Mouse (Mus musculus): ENCODE results near the gene Gss.
A peak's percentile ranks its signal among the peaks of the same experiment; 100 is the strongest.

Gss gene

GRCm38 (mm10) chr2:155537761-155538462, 54.7 kb downstream of the Gss start:
- Histone ChIP-seq H3K36me3 (ENCODE audit: insufficient read depth, low read length) (no peaks in the 10 kb centered on the region), H3K4me3 (replicated peaks; ENCODE audit: low read length) (no peak overlapping the region), H3K4me1 (replicated peaks; ENCODE audit: low read depth, low read length) (no peaks in the 10 kb centered on the region), H3K9me3 (ENCODE audit: low read length) (no peaks in the 10 kb centered on the region), H3K27me3 (ENCODE audit: insufficient read depth, low read length) (no peaks in the 10 kb centered on the region; the same call in 1 of the 2 replicates)
- TF ChIP-seq NANOG (IDR thresholded peaks at IDR 0.05; ENCODE audit: borderline replicate concordance, low read length) (no peak), POU5F1 (IDR thresholded peaks at IDR 0.05; ENCODE audit: borderline replicate concordance, low read length) (no peak), CTCF (conservative IDR thresholded peaks at IDR 0.05; ENCODE audit: low read length) (no peak)

- Histone ChIP-seq H3K4me1 (replicated peaks; ENCODE audit: low read depth, low read length) (no peaks in the 10 kb centered on the region), H3K9me3 (ENCODE audit: low read length) (no peaks in the 10 kb centered on the region), H3K27me3 (ENCODE audit: insufficient read depth, low read length) (no peaks in the 10 kb centered on the region), H3K36me3 (ENCODE audit: insufficient read depth, low read length) (no peaks in the 10 kb centered on the region), H3K4me3 (replicated peaks; ENCODE audit: low read length) (no peak overlapping the region)
- TF ChIP-seq CTCF (conservative IDR thresholded peaks at IDR 0.05; ENCODE audit: low read length) (no peak), NANOG (IDR thresholded peaks at IDR 0.05; ENCODE audit: borderline replicate concordance, low read length) (no peak)
These were observed 56.3 kb downstream of the Gss start for GRCm38 (mm10) chr2:155536292-155536691.

GRCm38 (mm10) chr2:155527367-155527766, 65.2 kb downstream of the Gss start:
- Histone ChIP-seq H3K9me3 (ENCODE audit: low read length) (no peaks in the 10 kb centered on the region), H3K4me3 (replicated peaks; ENCODE audit: low read length) (no peak overlapping the region), H3K4me1 (replicated peaks; ENCODE audit: low read depth, low read length) (no peaks in the 10 kb centered on the region), H3K36me3 (ENCODE audit: insufficient read depth, low read length) (no peaks in the 10 kb centered on the region), H3K27me3 (ENCODE audit: insufficient read depth, low read length) (no peaks in the 10 kb centered on the region)
- no peak for TF ChIP-seq POU5F1 (IDR thresholded peaks at IDR 0.05; ENCODE audit: borderline replicate concordance, low read length)
- no peak for TF ChIP-seq CTCF (conservative IDR thresholded peaks at IDR 0.05; ENCODE audit: low read length)
- TF ChIP-seq NANOG (IDR thresholded peaks at IDR 0.05; ENCODE audit: borderline replicate concordance, low read length) = no peak

- Histone ChIP-seq H3K27me3 (ENCODE audit: insufficient read depth, low read length) (no peaks in the 10 kb centered on the region), H3K4me3 (replicated peaks; ENCODE audit: low read length) (no peak overlapping the region), H3K9me3 (ENCODE audit: low read length) (no peaks in the 10 kb centered on the region), H3K4me1 (replicated peaks; ENCODE audit: low read depth, low read length) (no peaks in the 10 kb centered on the region), H3K36me3 (ENCODE audit: insufficient read depth, low read length) (no peaks in the 10 kb centered on the region)
- TF ChIP-seq POU5F1 (IDR thresholded peaks at IDR 0.05; ENCODE audit: borderline replicate concordance, low read length) (no peak), NANOG (IDR thresholded peaks at IDR 0.05; ENCODE audit: borderline replicate concordance, low read length) (no peak), CTCF (conservative IDR thresholded peaks at IDR 0.05; ENCODE audit: low read length) (no peak)
These were observed 68.2 kb downstream of the Gss start for GRCm38 (mm10) chr2:155524378-155524777.

- TF ChIP-seq CTCF (conservative IDR thresholded peaks at IDR 0.05; ENCODE audit: low read length) (no peak), POU5F1 (IDR thresholded peaks at IDR 0.05; ENCODE audit: borderline replicate concordance, low read length) (no peak), NANOG (IDR thresholded peaks at IDR 0.05; ENCODE audit: borderline replicate concordance, low read length) (no peak)
- peaks cover 4% of the 10 kb centered on the region for H3K4me1 ChIP-seq (replicated peaks; ENCODE audit: low read depth, low read length)
- no peaks in the 10 kb centered on the region for H3K27me3 ChIP-seq (ENCODE audit: insufficient read depth, low read length)
- no peak overlapping the region for H3K4me3 ChIP-seq (replicated peaks; ENCODE audit: low read length)
- H3K9me3 ChIP-seq (ENCODE audit: low read length) = no peaks in the 10 kb centered on the region
- H3K36me3 ChIP-seq (ENCODE audit: insufficient read depth, low read length) = no peaks in the 10 kb centered on the region
These were observed 68.9 kb downstream of the Gss start for GRCm38 (mm10) chr2:155523706-155524105.

GRCm38 (mm10) chr2:155518531-155519270, 73.9 kb downstream of the Gss start:
- peaks cover 27% of the 10 kb centered on the region for H3K4me1 ChIP-seq (replicated peaks; ENCODE audit: low read depth, low read length)
- peak overlapping the region; percentile 95 for H3K4me3 ChIP-seq (replicated peaks; ENCODE audit: low read length)
- peaks cover 28% of the 10 kb centered on the region for H3K27me3 ChIP-seq (ENCODE audit: insufficient read depth, low read length)
- no peaks in the 10 kb centered on the region for H3K9me3 ChIP-seq (ENCODE audit: low read length)
- TF ChIP-seq CTCF (conservative IDR thresholded peaks at IDR 0.05; ENCODE audit: low read length) (no peak), NANOG (IDR thresholded peaks at IDR 0.05; ENCODE audit: borderline replicate concordance, low read length) (no peak), POU5F1 (IDR thresholded peaks at IDR 0.05; ENCODE audit: borderline replicate concordance, low read length) (no peak)
- no peaks in the 10 kb centered on the region for H3K36me3 ChIP-seq (ENCODE audit: insufficient read depth, low read length)

- TF ChIP-seq NANOG (IDR thresholded peaks at IDR 0.05; ENCODE audit: borderline replicate concordance, low read length) (no peak), CTCF (conservative IDR thresholded peaks at IDR 0.05; ENCODE audit: low read length) (peak; percentile 49), POU5F1 (IDR thresholded peaks at IDR 0.05; ENCODE audit: borderline replicate concordance, low read length) (no peak)
These were observed 74.9 kb downstream of the Gss start, which contains the start of the genes Acss2 and Ggt7 for GRCm38 (mm10) chr2:155517455-155518423. TSS of gene Acss2 (plus strand) at chr2:155517948. TSS of gene Ggt7 (minus strand) at chr2:155518237.

GRCm38 (mm10) chr2:155515941-155516340, 76.7 kb downstream of the Gss start:
- no peak overlapping the region for H3K4me3 ChIP-seq (replicated peaks; ENCODE audit: low read length)
- H3K27me3 ChIP-seq (ENCODE audit: insufficient read depth, low read length) = peaks cover 36% of the 10 kb centered on the region
- H3K36me3 ChIP-seq (ENCODE audit: insufficient read depth, low read length) = no peaks in the 10 kb centered on the region
- no peaks in the 10 kb centered on the region for H3K9me3 ChIP-seq (ENCODE audit: low read length)
- peak; percentile 77 for TF ChIP-seq CTCF (conservative IDR thresholded peaks at IDR 0.05; ENCODE audit: low read length)
- TF ChIP-seq NANOG (IDR thresholded peaks at IDR 0.05; ENCODE audit: borderline replicate concordance, low read length) = no peak
- H3K4me1 ChIP-seq (replicated peaks; ENCODE audit: low read depth, low read length) = peaks cover 27% of the 10 kb centered on the region

More at GRCm38 (mm10) chr2:155517455-155518423, 74.9 kb downstream of the Gss start, which contains the start of the genes Acss2 and Ggt7:
- Histone ChIP-seq H3K4me1 (replicated peaks; ENCODE audit: low read depth, low read length) (peaks cover 27% of the 10 kb centered on the region), H3K36me3 (ENCODE audit: insufficient read depth, low read length) (no peaks in the 10 kb centered on the region), H3K4me3 (replicated peaks; ENCODE audit: low read length) (peak within 1 kb of the TSS; percentile 95), H3K27me3 (ENCODE audit: insufficient read depth, low read length) (peaks cover 36% of the 10 kb centered on the region), H3K9me3 (ENCODE audit: low read length) (no peaks in the 10 kb centered on the region)

Measured in E14TG2a.4 (cell line).